Mouse (Mus musculus) embryonic fibroblast, embryonic 13.5 days (primary cell): ENCODE data around the gene Cyp2d26. TPM values are rescaled to one million over a fixed set of nuclear protein-coding genes. Genes with fewer than 3 reads are reported as not detected.
"Not testable (repeated sequence)": the region's sequence is repeated elsewhere in the genome, so short reads cannot be mapped to it uniquely, and the experiment has no call there.

Experiments
- H3K27ac ChIP-seq: 2 replicates; pipeline ENCODE4 v1.5.1; 2012; ENCODE audit warnings: low read length, control low read depth, inconsistent platforms; ENCODE audit not compliant: insufficient read depth
- H3K4me1 ChIP-seq: 2 replicates; pipeline ENCODE4 v1.6.1; 2011; ENCODE audit warnings: low read length; ENCODE audit not compliant: control insufficient read depth, insufficient read depth
- H3K4me3 ChIP-seq: 2 replicates; pipeline ENCODE4 v1.5.1; 2011; ENCODE audit warnings: mild to moderate bottlenecking, control low read depth, low read length; ENCODE audit not compliant: insufficient read depth
- CTCF ChIP-seq: IDR thresholded peaks from 2 replicates; pipeline ENCODE4 v1.5.1; 2011; ENCODE audit warnings: mild to moderate bottlenecking, control low read depth, low read length, moderate library complexity, borderline replicate concordance; ENCODE audit not compliant: insufficient read depth
- POLR2A ChIP-seq: IDR thresholded peaks from 2 replicates; pipeline ENCODE4 v1.6.1; 2011; ENCODE audit warnings: low read depth, mild to moderate bottlenecking, control low read depth, low read length, moderate library complexity
- polyA plus RNA-seq: library from polyadenylated mRNA; stranded (reverse); fragments of >200 nt; gene quantifications from 2 replicates; pipeline ENCODE4 v1.2.4, GENCODE M21; 2011; ENCODE audit warnings: low read depth; ENCODE audit not compliant: missing spikeins, insufficient read length

Cyp2d26 gene
- polyA plus RNA-seq, 1 experiment, result not detected

DNA sequence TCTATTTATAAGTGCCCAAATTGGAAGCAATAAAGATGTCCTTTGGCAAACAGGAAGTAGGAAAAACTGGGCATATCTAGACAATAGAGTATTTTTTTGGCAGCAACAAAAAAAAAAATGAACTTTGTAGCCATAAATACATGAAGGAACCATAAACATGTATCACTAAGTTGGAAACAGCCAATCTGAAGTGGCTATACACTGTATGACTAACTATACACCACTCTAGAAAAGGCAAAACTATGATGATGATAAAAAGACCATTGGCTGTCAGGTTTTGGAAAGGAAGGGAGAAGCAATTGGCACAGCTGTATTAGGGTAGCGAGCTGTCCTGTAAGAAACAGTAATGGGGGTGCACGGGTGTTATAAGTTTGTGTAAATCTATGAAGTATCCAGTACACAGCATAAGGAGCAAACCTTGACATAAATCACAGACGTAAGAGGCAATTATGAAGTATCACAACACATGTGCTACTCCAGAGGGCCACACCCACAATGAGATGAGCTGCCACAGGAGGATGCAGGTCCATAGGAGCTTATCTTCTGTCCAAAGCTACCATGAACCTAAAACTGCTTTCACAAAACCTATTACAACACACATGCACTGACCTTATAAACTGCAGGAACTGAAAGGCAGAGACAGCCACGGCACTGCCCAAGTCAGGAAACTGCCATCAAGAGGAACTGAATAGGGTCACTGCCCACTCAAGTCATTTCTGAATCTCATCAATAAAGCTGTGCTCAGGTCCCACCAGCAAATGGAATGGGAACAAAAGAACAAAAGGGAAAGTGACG is 13.1 kb upstream of the Cyp2d26 start:
- no peak overlapping the region for H3K27ac ChIP-seq
- no peak overlapping the region for H3K4me3 ChIP-seq
- TF ChIP-seq CTCF (no peak), POLR2A (no peak)
- no peaks in the 10 kb centered on the region for H3K4me1 ChIP-seq

- Histone ChIP-seq H3K4me3 (no peak overlapping the region), H3K27ac (no peak overlapping the region), H3K4me1 (no peaks in the 10 kb centered on the region)
- TF ChIP-seq CTCF, result peak; percentile 47; the same call in 1 of the 2 replicates
- no peak for TF ChIP-seq POLR2A
Measured at GRCm38 (mm10) chr15:82804708-82805639, 10.9 kb upstream of the Cyp2d26 start.

DNA sequence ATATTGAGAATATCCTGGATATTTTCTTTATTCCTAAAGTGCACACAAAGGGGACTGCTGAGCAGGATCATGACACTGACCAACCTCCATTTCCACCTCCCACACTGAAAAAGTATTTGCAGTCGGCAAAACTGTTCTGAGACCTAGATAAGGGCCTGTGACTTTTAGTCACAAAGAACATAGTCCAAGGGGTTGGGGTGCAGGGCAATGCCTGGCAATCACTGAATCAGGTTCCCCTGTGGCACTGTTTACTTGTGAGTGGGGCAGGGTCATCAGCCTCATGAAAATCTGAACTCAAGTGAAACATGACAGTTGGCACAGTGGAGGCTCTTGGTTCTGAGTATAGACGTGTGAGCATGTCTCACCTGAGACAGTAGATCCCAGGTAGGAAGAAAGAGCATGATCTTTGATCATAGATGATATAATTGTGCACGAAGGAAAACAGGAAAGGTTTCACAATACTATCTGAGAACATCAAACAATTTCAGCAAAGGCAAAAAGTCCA is 1.9 kb upstream of the Cyp2d26 start:
- no peak for TF ChIP-seq POLR2A
- no peak for TF ChIP-seq CTCF
- Histone ChIP-seq H3K27ac (no peak overlapping the region), H3K4me1 (no peaks in the 10 kb centered on the region), H3K4me3 (no peak overlapping the region)

DNA sequence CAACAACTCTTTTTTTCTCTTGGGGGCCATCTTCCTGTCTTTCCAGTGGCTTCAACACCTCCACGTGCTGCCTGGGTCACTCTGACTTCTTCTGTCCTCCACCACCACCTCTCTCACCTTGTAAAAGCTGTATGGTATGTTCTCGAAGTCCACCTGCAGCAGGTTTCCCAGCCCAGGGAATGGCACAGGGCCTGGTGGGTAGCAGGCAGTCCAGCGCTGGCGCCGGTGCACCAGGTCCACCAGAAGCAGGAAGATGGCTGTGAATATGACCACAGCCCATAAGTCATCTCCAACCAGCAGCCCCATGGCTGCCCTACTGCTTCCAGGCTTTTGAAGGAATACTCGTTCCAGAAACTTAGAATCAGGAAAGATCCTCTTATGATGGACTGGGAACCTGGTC is 226 bp downstream of the Cyp2d26 start:
- Histone ChIP-seq H3K4me1 (no peaks in the 10 kb centered on the region), H3K4me3 (no peak overlapping the region), H3K27ac (no peak overlapping the region)
- no peak for TF ChIP-seq CTCF
- TF ChIP-seq POLR2A, result no peak

GRCm38 (mm10) chr15:82793454-82793853 is 640 bp downstream of the Cyp2d26 start:
- no peak for TF ChIP-seq CTCF
- TF ChIP-seq POLR2A, result no peak
- H3K27ac ChIP-seq, result no peak overlapping the region
- no peak overlapping the region for H3K4me3 ChIP-seq
- H3K4me1 ChIP-seq, result no peaks in the 10 kb centered on the region

- Histone ChIP-seq H3K4me1 (no peaks in the 10 kb centered on the region), H3K4me3 (no peak overlapping the region), H3K27ac (no peak overlapping the region)
- TF ChIP-seq CTCF (no peak), POLR2A (no peak)
Measured at GRCm38 (mm10) chr15:82792566-82792965, 1.5 kb downstream of the Cyp2d26 start.

GRCm38 (mm10) chr15:82784581-82784980 is 9.5 kb downstream of the Cyp2d26 start:
- H3K4me1 ChIP-seq, result no peaks in the 10 kb centered on the region

DNA sequence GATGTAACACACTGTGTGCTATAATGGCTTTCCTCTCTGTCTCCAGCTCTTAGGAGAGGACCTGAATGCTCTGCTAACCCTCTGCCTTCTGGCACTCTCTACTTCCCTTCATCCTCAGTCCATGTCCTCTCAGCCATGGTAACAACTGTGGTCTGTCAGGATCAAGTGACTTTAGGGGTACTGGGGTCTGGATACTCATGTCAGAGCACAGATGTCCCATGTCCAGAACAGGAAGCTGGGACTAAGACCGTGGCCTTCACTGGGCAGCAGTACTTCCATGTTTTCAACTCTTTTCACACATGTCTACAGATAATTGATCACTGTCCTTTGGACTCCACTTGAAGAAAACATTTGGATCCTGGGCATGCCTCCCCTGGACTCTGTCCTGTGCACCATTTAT is 10.3 kb downstream of the Cyp2d26 start:
- Histone ChIP-seq H3K4me3 (no peak overlapping the region), H3K4me1 (no peaks in the 10 kb centered on the region), H3K27ac (no peak overlapping the region)
- TF ChIP-seq CTCF (no peak), POLR2A (no peak)

More at GRCm38 (mm10) chr15:82784581-82784980, 9.5 kb downstream of the Cyp2d26 start:
- no peak overlapping the region for H3K27ac ChIP-seq
- TF ChIP-seq CTCF, result no peak
- no peak for TF ChIP-seq POLR2A
- H3K4me3 ChIP-seq, result no peak overlapping the region

- H3K4me3 ChIP-seq, H3K4me1 ChIP-seq, H3K27ac ChIP-seq: not testable (repeated sequence)
Measured at GRCm38 (mm10) chr15:82777856-82778255, 16.2 kb downstream of the Cyp2d26 start.

GRCm38 (mm10) chr15:82765943-82766342 is 28.2 kb downstream of the Cyp2d26 start:
- Histone ChIP-seq H3K4me1 (no peaks in the 10 kb centered on the region), H3K4me3 (no peak overlapping the region), H3K27ac (no peak overlapping the region)
- no peak for TF ChIP-seq CTCF
- no peak for TF ChIP-seq POLR2A
